Mouse (Mus musculus) T-cell, adult 2 months (primary cell): ENCODE results near the gene Dazap2.

ENCODE experiments used
- DNase-seq: peaks from one replicate; pipeline ENCODE4 v3.0.0; 2022; ENCODE audit warnings: low spot score

Gene Dazap2

DNA sequence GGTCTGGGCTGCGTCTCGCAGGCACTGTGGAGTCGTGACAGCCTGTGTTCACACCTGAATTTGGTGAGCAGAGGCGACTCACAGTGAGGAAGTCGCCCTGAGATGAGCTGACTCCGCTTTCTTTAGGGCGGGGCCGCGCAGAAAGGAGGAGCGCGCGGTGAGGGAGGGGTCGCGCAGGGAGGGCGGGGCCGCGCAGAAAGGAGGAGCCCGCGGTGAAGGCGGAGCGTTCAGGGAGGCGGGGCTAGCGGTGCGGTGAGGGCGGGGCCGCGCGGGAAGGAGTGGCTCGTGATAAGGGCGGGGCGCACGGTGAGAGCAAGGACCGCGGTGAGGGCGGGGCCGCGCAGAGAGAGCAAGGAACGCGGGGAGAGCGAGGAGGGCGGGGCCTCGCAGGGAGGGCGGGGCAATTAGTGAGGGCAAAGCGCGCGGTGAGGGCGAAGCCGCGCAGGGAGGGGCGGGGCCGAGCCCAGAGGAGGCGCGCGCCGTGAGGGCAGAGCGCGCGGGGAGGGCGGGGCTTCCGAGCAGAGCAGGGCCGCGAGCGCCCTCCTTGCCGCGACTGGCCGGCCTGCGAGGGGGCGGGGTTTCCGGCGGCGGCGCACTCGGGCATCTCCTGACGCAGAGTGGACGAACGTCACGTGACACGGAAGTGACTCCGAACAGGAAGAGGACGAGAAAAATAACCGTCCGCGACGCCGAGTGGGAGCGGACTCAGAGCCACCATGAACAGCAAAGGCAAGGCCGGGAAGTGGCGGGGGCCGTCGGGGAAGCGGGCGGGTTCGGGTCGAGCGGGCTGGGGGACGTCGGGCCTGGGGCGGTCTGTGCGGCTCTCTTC, at the start of gene Dazap2:
Gene Dazap2, plus strand, starts transcription at position 354 of the 829 bp plus-strand sequence.
- peak; percentile 98 for DNase-seq

DNA sequence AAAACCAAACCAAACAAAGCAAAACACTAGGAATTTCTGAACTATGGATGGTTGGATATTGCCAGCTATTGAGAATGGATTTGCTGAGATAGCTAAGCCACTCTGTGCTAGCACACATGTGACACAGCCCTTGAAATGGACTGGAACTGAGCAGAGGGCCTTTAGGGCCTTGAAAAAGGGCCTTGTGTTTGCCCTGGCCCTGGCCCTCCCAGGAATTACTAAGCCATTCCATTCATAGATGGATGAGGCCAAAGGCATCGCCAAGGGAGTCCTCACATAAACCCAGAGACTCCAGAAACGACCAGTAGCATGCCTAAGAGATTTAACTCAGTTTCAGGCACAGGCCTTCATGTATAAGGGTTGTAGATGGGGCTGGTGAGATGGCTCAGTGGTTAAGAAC, 48.6 kb upstream of the Dazap2 start:
- DNase-seq = no peak

DNA sequence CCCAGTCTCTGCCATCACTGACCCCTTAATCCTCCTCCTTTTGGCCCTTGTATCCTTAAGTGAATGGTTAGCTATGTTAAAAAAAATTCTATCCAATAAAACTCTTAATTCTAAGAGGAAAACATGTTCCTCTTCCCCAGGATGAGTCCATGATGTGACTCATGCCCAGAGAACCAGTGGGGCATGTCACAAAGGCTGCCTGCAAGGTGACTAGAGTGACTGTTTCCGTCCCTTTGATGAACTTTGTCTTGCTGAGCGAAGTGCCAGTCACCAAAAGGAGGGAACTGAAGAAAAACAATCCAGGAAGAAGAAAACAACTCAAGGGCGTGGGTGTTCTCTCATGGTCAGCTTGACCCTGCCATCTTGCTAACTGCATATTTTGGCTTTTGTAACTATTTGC, 45.9 kb upstream of the Dazap2 start:
- no peak for DNase-seq

DNA sequence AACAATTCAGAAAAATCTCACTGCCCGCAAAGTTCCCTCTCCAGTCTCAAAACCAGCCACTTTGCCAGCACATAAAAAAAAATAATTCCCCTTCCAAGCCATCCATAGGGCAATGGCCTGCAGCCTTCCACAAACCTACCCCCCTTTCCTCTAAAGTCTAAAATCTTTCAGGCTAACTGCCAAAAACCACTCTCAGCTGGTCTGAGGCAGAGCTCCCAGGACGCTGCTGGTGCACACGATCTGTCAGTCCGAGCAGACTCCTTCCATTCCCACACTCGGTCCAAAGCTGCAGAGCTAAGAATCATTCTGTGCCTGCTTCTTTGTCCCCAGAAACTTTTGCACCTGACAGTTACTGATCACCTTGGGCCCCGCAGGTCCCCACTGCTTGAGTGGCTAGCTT, 41.2 kb upstream of the Dazap2 start:
- DNase-seq = no peak

DNA sequence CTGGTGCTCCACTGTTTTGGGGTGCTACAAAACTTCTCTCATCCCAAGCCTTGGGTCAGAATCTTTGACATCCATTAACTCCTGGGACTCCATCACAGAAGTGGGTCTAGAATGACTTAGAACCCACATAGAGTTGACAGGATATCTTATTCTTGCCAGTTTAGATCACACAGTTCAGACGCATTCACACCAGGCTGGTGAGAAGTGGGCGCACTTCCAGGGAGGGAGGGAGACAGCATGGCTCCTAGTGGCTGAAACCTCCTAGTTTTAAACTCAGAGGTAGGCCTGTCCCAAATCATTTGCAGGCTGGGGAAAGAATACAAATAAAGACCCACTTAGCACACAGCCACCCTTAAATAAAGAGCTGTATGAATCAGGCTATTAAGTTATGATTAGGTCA, 40.8 kb upstream of the Dazap2 start:
- DNase-seq = no peak

DNA sequence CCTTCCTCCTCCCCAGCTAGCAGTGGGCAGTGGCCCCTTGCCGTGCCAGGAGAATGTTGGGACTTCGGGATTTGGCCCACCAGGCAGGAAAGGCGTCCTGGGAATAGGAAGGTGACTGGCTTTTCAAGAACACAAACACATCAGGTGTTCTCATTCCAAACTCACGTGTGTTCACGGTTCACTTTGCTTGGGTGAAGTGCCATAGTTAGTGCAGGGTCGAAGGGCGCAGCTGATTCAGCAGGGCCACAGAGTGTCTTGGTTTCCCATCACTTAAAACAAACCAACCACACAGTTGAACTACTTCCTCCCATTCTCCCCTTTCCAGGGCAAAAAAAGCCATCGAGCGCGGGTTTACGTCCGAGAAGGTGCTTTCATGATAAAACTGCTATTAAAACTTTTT, 39.8 kb upstream of the Dazap2 start:
- DNase-seq = no peak

DNA sequence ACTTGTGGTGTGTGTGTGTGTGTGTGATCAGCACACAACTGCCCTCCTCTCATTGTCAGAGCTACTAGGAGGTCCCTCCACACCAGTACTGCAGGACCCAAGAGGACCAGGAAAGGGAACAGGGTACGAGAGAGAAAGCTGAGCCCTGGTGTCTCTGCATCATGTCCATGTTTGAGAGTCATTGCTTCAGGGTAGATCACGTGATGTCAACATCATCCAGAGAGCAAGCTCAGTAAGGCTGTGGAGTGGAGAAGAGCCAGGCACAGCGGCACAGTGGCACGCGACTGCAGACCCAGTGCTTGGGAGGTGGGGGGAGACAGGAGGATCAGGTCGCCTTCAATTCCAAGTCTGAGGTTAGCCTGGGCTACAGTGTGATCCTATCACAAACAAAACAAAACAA, 38.8 kb upstream of the Dazap2 start:
- DNase-seq = no peak

DNA sequence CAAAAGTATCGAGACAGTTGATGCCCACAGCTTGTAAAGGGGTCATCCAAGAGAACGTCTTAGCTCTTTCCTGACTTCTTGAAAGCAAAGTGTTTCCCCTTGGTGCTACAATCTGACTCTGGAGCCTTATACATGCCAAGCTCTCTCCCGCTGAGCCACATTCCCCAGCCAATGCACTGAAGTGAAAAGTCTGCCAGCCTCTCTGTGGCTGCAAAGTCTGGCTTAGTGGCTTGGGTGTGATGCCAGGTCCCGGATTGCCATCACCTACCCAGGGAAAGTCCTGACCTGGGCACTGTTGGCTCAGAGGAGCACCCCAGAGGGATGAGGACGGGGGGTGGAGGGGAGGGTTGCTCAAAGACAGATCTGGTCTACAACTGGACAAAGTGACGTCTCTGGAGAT, 38.3 kb upstream of the Dazap2 start:
- no peak for DNase-seq

DNA sequence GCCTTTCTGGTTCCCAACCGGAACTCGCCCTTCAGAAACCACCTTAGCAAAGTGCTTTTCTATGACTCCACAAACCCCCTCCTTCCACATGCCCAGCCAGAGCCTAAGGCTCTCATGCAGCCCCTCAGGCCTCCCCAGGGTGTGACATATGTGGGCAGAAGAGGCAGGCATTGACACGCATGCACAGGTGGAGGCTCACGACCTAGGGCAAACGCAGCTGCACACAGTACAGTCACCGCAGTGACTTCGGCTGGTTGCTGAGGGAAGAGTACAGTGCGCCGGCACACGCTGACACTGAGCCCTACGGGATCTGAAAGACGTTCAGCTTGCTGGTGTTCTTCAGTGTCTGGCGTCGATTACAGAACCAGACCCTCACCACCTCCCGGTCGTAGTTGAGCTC, 37.2 kb upstream of the Dazap2 start:
- DNase-seq = no peak

DNA sequence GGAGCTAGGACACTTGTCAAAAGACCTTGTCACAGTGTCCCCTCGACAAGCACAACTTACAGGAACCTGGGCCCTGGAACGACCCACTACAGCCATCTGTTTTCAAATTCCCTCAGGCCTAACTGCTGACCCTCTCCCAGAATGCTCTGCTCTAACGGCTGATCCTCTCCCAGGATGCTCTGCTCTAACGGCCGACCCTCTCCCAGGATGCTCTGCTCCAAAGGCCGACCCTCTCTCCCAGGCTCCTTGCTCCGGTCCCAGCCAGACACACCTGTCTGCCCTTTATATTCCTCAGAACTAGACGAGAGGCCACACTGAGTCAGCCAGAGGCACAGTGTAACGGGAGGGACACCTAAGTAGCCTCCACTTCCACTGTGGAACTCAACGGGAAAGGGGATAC, 35.0 kb upstream of the Dazap2 start:
- DNase-seq = no peak

DNA sequence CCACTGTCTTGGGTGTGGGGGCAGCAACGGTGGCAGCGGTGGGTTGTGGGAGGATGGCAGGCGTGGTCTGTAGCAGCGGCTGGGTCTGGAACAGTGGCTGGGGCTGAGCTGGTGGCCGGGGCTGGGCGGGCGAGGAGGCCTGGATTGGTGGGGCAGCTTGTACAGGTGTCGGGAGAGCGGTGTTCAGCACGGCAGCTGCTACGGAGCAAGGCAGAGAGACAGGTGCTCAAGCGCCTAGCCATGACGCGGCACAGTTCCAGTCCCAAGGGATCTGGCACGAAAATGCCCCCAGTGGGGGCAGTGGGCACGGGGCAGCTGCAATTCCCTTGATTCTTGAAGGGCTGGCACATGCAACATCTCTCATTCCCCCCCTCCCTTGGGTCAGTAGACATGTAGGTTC, 29.2 kb upstream of the Dazap2 start:
- no peak for DNase-seq

DNA sequence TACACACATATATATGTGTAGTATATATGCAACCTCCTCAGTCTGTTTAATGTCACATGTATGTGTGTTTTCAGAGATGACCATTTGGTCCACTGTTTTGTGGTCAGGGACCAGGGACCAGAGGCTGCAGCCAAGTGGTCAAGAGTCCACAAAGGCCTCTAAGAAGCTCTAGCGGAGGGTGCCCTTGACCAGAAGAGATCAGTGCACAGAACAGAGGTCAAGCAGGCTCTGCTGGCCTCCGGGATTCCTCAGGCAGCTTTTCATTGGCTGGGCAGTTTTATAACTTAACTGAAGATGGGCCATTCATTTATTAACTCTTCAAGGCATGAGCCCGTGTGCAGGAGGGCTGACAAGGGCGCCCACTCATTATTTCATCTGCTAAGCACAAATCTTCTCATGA, 28.0 kb upstream of the Dazap2 start:
- no peak for DNase-seq

DNA sequence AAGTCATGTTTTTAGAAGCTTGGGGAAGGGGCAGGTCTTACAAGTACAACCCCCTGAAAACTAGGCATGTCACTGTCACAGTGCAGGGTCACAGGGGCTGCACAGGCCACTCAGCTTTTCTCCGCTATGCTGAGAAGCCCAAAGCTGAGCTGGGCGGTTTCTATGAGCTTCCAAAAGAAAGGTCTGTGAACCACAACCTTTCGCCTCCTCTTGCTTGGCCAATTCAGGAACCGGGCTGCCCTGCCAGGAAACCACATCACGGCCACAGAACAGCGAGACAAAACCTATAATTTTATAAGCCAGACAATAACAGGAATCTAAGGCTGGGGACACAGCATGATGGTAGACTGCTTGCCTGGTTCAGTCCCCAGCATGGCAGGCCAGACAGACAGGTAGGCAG, 26.9 kb upstream of the Dazap2 start:
- DNase-seq = no peak

DNA sequence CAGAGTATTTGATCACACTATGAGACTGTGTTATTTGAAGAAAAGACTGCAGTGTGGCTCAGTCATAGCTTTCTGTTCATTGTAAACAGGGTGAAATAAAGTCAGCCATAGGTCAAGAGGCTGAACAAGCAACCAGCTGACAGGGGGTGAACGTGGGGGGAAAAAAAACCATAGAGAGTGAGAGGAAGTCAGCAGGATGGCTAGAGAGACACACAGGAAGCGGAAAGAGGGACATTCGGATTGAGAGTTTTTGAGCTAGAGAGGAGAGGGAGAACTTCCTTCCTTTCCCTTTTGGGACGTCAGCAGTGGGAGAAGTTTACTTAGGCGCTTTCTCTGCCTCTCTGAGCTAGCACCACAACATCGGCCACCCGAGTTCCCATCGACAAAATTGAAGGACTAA, 24.7 kb upstream of the Dazap2 start:
- no peak for DNase-seq

DNA sequence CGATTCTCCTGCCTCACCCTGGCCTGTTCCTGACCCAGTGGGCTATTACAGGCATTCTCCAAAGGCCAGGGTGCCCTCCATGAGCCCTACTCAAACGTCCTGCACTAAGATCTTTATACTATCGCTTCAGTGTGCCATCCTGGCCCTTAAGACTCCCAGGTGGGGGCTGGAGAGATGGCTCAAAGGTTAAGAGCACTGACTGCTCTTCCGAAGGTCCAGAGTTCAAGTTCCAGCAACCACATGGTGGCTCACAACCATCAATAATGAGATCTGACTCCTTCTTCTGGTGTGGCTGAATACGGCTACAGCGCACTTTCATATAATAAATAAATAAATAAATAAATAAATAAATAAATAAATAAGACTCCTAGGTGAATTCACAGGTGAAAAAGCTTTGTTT, 22.3 kb upstream of the Dazap2 start:
- DNase-seq = no peak

DNA sequence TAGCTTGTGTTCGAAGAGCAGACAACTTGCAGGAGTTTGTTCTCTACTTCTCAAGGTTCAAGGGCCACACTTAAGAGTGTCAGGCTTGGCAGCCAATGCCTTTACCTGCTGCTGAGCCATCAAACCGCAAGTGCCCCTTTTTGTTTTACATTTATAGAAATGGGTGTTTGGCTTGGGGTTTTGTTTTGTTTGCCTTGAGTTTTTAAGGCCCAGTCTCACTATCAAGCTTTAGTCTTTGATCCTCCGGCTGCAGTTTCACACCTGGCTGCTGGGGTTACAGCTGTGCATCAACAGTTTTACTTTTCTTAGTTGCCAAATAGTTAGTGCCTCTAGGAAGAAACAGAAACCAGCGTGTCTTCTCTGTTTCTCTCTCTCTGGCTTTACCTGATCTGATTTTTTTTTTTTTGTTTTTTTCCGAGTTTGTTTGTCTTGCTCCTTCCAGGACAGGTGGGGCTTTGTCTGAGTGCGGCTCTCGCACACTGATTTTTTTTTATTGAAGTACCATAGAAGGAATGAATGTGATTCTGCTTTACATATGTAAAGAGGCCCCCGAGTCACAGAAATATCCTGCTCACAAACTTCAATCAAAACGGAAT, 16.8 kb upstream of the Dazap2 start:
- peak; percentile 67 for DNase-seq

DNA sequence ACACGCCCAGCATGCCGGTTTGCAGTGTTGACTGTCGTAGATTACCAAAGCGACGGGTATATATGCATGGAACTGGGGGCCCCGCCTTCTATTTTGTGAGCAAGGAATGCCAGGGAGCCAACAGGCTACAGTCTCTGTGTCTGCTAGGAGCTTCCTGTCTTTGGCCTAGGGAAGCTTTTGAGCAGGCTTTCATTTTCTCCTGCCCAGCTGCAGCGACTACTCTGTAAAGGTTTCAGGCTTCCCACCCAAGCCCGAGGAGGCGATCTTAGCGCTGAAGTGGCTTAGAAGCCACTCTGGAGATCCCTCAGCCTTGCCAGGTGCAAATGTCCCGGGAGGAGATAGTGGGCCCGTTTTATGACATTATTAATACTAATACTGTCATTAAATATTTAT, 16.3 kb upstream of the Dazap2 start:
- peak; percentile 59 for DNase-seq

DNA sequence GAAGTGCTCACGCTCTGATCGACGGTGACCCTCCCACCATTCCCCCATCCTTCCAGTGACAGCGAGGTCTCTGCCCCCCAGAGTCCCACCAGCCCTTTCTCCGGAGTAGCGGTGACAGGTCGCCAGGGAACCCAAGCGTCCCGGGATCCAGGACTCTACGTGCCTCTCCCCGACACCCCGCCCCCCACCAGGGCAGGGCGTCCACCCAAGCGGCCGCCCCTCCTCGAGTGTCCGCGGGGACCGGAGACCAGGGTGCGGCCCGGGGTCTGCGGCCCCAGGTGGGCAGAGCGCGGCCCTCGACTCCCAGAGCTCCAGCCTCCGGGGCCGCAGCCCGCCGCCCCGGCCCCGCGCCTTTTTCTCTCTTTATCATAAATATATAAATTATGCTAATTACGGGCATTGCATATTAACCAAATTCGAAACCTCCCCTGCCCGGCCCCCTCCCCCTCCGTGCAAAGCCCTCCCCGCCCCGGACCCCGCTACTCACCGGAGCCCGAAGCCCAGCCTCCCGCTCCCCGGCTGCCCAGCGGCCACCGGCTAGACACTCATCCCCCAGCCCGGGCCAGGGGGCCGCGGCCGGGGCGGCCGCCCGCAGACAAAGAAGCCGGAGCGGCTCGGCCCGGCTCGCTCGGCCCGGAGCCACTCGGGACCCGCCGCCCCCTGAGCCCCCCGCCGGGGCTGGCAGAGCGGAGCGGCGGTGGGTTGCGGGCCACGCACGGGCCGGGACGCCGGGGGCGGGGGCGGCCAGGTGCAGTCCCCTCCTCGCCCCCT, 15.7 kb upstream of the Dazap2 start, which contains the start of gene Pou6f1:
Gene Pou6f1, minus strand, starts transcription at position 709 of the 771 bp plus-strand sequence.
- no peak for DNase-seq

DNA sequence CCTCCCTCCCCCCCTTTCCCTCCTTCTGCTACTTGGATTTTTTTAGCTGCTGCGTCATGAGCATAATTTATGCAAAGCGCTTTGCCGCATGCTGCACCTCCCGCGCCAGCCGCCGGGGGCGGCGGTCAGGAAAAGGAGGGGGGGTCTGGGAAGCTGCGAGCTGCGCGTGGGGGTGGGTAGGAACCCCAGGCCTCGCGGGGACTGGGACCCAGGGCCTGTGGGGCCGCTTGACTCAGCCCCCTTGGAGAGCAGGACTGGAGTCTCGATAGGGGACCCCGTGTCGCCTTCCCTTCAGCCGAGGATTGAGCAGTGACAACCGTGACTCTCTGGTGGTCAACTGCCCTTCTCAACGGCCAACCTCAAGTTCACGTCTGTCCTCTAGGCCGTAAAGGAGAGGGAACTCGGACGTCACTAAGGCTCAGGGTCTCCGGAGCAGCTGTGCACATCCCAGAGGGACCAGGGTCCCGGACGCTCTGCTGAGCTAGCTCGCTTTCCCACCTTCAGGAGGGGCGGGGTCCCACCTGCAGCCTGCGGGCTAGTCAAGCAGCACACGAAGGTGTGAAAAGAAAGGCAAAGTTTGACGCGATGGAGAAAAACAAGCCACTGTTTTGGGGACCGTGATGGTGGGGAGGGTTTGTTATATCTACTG, 15.0 kb upstream of the Dazap2 start:
- peak; percentile 82 for DNase-seq

DNA sequence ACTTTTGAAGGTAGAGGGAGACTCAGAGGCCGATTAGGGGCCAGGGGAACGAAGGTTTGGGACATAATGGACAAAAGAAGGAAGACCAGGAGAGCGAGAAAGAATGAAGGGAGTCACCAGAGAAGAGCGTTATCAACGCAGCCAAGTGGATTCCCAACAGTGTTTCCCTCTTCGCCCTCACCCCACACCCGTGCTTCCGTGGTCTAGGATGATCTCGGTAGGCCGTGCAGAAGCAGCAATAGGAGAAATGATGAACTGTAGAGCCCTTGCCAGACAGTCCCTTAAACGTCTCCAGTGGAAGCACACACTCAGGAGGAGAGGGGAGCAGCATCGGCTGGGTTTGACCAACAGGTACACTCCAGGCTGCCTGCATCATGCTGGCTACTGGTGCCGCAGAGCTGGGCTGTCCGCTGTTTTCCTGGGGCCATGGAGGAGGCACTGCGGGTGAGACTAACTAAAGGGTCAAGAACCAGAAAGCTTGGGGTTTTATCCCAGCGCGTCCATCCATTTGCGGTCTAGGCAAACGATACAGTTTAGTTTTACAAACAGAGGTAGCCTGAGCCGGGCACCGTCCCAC, 14.4 kb upstream of the Dazap2 start:
- DNase-seq = no peak

DNA sequence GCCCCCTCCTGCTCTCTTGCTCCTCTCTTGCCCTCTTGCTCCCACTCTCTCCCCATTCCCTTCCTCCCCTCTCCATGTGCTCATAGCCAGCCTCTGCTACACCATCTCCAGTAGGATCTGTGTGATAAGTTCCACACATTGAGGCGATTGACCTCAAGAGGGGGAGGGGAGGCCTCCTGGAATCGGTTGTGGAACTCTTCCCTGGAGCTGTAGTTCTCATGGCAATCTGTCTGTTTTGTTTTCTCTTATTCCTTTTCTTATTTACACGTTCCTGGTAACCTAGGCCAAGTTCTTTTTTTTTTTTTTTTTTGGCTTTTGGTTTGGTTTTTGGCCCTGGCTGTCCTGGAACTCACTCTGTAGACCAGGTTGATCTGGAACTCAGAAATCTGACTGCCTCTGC, 13.5 kb upstream of the Dazap2 start:
- no peak for DNase-seq

DNA sequence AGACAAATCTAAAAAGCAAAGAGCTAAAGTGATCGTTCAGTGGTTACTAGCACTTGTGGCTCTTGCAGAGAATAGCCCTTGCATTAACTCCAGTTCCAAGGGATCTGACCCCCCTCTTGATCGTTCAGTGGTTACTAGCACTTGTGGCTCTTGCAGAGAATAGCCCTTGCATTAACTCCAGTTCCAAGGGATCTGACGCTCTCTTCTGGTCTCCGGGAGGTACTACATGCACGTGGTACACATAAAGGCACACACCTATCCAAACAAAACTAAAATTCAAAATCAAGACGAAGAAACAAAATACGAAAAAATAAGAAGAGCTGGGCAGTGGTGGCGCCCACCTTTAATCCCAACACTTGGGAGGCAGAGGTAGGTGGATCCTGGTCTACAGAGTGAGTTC, 8.5 kb upstream of the Dazap2 start:
- DNase-seq = peak; percentile 25
